Mouse (Mus musculus) heart, adult 10 weeks (tissue): ENCODE results near the gene Tuba4a. TPM values are rescaled to one million over a fixed set of nuclear protein-coding genes. Genes with fewer than 3 reads are reported as not detected.

Experiments used
- polyA plus RNA-seq: library from polyadenylated mRNA; stranded (reverse); fragments of 350-450 nt; fragmentation: Illumina TruSeq; extraction: RNeasy Lipid Tissue Mini Kit (QIAGEN cat#74804); gene quantifications from one replicate; pipeline ENCODE4 v1.2.3, GENCODE M21; 2014; ENCODE audit warnings: low read depth, low replicate concordance

The Tuba4a gene
- 524 TPM for polyA plus RNA-seq

GRCm38 (mm10) chr1:75219531-75219930 is at the start of gene Tuba4a:
Gene Tuba4a (minus strand): TSS chr1:75219865.

DNA sequence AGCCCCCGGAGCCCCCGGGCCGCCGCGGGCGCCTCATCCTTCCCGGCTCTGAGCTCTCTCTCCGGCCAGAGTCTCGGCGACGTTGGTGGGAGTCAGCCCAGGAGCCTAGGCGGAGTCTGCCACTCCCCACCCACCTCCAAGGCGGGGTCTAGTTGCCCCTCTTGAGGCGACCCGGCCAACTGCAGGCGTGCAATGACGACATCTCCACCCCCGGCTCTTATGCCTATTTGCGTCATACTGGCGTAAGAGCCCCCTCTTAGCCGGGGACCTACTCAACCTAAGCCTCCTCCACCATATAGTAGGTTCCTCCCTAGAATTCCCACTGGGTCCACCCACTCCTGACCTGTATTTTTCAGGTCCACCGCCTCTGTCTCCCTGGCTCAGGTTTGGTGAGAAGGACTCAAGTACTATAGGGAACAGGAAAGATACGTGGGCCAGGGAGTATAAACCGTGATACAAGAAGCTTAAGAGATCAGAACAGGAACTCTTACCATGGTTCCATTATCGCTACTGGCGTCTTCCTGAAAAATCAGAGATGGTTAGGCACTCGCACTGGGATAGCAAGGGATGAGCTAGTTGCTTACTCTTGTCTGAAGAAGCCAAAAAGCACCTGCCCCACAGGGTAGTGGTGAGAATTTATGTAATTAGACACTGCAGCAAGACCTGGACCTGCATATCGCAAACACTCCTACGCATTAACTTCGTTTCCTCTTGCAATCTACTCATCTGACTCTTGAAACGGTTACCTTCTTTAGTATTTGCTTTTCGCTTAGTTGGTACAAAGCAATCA is 44.6 kb upstream of the Tuba4a start, which contains the start of gene Ptprn:
Gene Ptprn (minus strand): TSS at position 412 of the 790 bp plus-strand sequence.

DNA sequence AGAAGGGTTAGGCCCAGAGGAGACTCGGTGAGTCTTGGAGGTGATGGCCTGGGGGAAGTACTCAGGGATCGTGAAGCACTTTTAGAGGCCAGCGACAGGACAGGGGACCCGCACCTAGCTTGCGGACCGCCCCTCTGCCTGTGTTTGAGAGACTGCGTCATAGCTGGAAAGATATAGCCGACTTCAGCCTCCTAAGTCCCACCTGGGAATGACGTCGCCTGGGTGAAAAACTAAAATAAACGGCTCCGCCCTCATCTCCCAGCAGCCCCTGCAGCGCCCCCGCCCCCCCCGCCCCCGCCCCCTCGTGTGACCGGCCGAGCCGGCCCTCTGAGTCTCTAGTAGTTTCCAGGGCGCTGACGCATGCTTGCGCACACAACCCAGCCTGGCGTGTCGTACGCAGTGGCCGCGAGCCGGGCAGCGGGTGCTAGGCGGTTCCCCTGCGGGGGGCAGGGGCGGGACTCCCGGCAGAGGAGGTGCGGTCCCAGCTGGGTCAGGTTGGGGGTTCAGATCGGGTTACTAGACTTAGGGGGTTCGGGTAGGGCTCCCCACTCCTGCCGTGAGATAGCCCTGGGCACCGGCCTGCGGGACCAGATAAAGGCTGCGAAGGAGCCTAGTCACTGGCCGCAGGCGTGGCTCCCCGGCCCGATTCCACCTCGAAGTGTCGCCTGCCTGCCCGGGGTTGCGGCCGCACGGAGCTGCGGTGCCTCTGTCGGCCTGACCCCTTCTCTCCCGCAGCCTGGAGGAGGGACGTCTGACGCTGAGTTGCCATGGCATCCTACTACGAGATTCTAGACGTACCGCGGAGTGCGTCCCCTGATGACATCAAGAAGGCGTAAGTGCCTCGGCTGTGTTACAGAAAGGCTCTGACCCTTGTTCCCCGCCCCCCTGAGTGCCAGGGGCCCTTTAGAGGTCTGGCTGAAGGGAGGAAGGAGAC is 16.7 kb upstream of the Tuba4a start, which contains the start of gene Dnajb2:
Gene Dnajb2 (plus strand): TSS at position 290 of the 934 bp plus-strand sequence.

GRCm38 (mm10) chr1:75231664-75232152 is 12.0 kb upstream of the Tuba4a start, which contains the start of gene A630095N17Rik:
Gene A630095N17Rik (minus strand): TSS chr1:75232102.

GRCm38 (mm10) chr1:75210136-75211087 is 9.3 kb downstream of the Tuba4a start, which contains the start of the genes Glb1l and Stk16:
Gene Glb1l (minus strand): TSS chr1:75210813.
Gene Stk16 (plus strand): TSS chr1:75210838.

DNA sequence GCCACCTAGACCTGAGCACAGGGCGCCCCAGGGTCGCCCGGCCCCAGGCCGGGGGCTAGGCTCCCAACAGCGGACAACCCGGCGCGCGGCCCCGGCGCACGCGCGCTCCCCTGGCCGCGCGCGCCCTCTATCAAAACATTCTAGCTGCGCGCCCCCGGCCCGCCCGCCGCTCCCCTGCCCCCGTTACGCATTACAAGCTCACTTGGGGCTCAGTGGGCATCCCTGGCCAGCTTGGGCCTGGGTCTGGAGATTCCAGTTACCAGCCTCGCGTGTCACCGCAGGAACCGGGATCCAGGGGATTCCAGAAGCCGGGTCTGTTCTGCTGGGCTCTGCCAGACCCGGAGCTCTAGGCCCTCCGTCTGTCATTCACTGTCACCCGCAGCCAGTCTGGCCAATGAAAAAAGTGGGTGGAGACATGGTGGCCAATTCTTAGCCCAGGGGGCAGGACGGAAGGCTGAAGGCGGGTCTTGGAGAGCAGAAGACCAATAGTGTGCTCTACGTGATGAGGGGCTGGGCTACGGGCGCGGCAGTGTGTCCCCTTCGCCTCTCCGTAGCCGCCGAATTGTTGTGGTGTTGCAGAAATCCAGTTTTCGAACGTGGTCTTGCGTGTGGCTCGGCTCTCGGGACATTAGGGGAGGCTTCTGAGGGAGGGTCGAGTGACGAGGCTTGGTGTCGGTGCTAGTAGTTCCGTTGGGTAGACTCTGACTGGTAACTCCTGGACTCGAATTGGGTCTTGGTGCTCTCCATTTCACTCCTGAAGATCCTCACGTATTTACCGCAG is 27.9 kb downstream of the Tuba4a start, which contains the start of the genes Ankzf1 and Atg9a:
Gene Ankzf1 (plus strand): TSS at position 530 of the 781 bp plus-strand sequence.
Gene Atg9a (minus strand): TSS at position 575 of the 781 bp plus-strand sequence.

GRCm38 (mm10) chr1:75180105-75180590 is 39.5 kb downstream of the Tuba4a start, which contains the start of gene Abcb6:
Gene Abcb6 (minus strand): TSS chr1:75180392.

GRCm38 (mm10) chr1:75168472-75169464 is 50.9 kb downstream of the Tuba4a start, which contains the start of gene Zfand2b:
Gene Zfand2b (plus strand): TSS chr1:75168646.

Other genes starting within 250 kb of the Tuba4a start
- gene Nhej1, start 94.7 kb downstream of the Tuba4a start, polyA plus RNA-seq = 6.0 TPM
- 0.92 TPM for gene Slc23a3, start 86.0 kb downstream of the Tuba4a start, polyA plus RNA-seq
- gene Cnppd1, start 77.2 kb downstream of the Tuba4a start, polyA plus RNA-seq = 31.4 TPM
- gene Retreg2, start 77.1 kb downstream of the Tuba4a start, polyA plus RNA-seq = 22.9 TPM
- 18.5 TPM for gene Zfand2b, start 51.2 kb downstream of the Tuba4a start, polyA plus RNA-seq
- 19.1 TPM for gene Abcb6, start 39.5 kb downstream of the Tuba4a start, polyA plus RNA-seq
- 18.6 TPM for gene Ankzf1, start 27.7 kb downstream of the Tuba4a start, polyA plus RNA-seq
- 60.8 TPM for gene Atg9a, start 27.7 kb downstream of the Tuba4a start, polyA plus RNA-seq
- 3.8 TPM for gene Glb1l, start 9.1 kb downstream of the Tuba4a start, polyA plus RNA-seq
- 57.6 TPM for gene Stk16, start 9.0 kb downstream of the Tuba4a start, polyA plus RNA-seq
- gene A630095N17Rik, start 12.2 kb upstream of the Tuba4a start, polyA plus RNA-seq = not detected
- 138 TPM for gene Dnajb2, start 16.5 kb upstream of the Tuba4a start, polyA plus RNA-seq
- gene Ptprn, start 44.6 kb upstream of the Tuba4a start, polyA plus RNA-seq = 1.8 TPM
- gene Resp18, start 58.5 kb upstream of the Tuba4a start, polyA plus RNA-seq = not detected
- gene Dnpep, start 98.1 kb upstream of the Tuba4a start, polyA plus RNA-seq = 85.9 TPM
- gene Des, start 140.5 kb upstream of the Tuba4a start, polyA plus RNA-seq = 1,259 TPM
- gene Speg, start 155.4 kb upstream of the Tuba4a start, polyA plus RNA-seq = 125 TPM
- gene Gmppa, start 216.1 kb upstream of the Tuba4a start, polyA plus RNA-seq = 62.0 TPM
- not detected for gene Asic4, start 230.6 kb upstream of the Tuba4a start, polyA plus RNA-seq